Mouse (Mus musculus): ENCODE results near the gene Smyd3.

Smyd3 gene

DNA sequence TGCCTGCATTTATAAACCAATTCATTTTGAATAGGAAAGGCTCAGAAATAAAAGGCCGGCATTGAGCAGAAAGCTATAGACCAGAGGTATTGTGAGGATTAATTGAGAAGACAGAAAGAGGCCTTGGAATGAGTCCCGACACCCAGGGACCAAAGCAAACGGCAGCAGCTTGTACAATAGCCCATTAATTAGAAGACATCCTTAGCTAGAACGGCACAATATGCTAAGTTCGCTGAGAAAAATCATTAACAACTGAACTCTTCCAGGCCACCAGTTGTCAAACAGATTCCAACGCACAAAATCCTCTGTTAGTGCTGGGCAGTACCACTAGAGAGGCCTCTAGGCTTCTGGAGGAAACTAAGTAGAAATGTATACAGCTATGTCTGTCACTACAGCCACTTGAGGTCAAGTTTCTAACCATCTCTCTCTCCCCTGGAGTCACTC lies 411.1 kb downstream of the Smyd3 start:
- no peak for DNase-seq

DNA sequence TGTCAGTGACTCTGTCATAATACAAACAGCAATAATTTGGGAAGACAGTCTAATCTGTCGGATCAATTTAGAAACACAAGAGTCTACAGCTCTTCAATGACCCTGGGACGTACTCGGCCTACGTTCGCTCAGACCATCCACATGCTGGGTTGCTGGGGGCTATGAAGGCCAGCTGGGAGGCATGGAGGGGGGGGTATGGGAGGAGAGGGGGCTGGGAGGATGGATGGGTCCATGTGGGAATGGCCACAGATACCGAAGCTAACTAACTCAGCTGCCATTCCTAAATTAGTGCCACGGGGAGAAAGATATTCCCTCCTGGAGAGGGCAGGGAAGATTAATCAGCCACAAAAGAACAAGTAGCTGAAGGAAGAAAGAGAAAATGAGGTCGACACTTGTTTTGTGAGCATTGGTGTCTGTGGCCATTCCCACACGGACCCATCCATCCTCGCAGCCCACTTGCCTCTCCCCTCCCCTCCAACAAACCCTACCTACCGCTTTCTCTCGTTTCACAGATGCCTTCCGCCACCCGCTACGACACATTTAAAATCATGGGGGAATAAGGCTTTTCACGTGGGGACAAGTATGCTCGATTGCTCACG lies 411.6 kb downstream of the Smyd3 start:
- no peak for DNase-seq

DNA sequence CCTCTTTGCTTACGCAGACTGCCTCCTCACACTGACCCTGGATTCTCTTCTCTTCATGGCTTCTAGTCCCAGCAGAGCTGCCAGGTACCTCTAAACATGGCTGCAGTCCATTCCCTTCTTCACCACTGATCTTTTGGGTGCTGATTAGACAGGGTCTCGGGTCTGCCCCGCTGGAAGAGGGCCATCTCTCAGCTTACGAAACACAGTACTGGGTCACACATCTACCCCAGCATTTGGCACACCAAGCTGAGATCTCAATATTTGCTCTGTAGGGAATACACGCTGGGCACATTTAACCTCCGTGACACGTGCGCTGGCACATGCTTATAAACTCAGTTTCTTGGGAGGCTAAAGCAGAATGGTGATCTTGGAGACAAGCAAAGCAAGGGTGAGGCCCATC lies 413.4 kb downstream of the Smyd3 start:
- no peak for DNase-seq

DNA sequence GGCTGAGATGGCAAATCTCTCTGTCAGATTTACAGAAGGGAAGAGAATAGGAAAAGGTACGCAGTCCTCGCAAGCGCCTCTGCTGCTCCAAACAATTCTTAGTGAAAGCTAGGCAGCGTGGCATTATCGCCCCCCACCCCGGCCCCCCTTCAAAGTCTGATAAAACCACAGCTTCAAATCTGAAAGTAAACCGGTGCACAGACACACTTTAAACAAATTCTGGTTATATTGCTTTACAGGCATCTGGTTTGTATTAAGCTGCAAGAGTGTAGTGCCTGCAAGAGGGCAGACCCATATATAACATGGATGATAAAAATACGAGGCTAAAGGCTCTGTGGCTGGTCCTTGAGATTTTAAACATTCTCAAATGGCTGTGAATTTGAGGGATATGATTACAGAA lies 420.8 kb downstream of the Smyd3 start:
- no peak for DNase-seq

DNA sequence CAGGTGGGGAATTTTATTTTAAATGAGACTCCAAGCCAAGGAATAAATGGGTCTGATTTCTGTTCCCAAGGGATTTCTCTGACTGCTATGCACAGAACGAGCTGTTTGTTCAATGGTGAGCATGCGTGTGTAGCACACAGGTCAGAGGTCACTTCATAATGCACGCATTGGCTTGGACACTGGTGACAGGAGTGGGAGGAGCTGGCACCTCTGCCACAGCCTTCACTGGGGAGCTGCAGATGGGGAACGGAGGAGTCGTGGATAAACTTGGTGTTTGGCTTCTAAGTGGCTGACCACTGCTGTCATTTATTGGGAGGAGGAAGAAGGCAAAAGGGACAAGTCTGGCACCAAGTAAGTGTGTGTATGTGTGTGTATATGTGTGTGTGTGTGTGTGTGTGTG lies 421.5 kb downstream of the Smyd3 start:
- no peak for DNase-seq

DNA sequence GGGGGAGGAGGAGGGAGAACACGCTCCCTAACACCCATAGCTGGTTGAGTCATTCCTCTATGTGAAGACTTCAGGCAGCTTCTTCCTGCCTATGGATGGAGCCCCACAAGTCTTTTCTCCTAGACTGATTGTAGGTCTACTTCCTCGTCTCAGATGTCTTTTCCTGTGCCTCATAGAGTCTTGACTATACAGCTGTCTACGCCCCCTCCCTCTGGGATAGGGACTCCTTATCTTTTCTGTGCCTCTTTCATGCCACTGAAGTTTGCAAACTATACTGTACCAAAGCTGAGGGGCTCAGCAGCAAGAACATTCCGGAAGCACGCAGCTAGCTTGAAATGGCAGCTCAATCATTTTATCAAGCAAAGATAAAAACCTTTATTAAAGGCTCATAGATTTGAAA lies 428.7 kb downstream of the Smyd3 start:
- no peak for DNase-seq

DNA sequence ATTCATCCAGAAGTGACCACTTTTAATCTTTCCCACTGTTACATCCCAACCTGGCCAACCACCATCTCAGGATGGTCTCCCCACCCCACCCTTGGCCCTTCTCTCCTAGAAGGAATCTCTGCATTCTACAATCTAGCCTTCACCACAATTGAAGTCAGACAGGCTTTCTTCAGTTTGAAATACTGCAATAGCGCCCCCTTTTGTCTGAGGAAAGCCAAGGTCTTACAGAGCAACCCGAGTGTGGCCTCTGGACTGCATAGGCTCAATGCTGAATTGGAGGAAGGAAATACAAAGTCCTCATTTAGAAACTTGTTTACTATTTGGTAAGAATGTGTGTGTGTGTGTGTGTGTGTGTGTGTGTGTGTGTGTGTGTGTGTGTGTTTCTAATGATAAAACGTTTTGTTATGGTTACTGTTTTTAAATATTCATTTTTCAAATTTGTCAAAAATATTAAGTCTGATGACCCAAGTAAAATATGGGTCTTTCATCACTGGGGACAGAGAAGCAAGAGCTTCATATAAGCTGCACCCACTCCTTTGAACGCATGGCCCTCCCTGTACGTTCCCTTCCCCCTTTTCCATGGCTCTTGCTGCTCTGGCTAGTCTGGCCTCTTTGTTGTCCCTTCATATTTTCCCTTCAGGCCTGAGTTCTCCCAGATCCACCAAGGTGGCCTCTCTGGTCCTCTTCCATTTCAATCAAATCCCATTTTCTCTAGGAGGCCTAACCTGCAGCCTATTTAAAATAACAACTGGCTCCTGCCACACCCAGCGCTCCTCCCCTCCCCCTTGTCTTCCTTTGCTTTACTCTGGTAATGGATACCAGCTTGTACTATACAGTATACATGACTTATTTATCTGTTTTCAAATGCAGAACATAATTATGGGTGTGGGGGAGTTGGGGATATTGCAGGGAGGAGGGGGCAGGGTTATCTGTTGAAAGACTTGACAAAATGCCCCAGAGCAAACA lies 430.5 kb downstream of the Smyd3 start:
- DNase-seq = peak; percentile 58

DNA sequence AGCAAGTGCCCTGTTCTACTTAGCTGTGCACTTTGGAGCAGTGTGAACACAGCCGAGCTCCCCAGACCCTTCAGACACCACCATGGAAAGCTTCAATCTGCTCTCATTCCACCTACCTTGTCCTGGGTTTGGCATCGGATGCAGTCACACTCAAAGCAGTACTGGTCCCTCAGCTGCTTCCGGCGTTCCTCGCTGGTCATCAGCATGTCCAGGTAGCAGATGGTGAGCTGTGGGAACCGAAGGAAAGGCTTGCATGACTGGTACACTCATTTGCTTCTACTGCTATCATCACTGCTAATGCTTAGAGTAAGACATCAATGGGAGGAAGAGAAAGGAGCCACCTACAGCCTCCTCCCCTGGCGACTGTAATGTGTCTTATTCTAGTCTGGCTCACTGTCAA lies 431.6 kb downstream of the Smyd3 start:
- peak; percentile 65 for DNase-seq

DNA sequence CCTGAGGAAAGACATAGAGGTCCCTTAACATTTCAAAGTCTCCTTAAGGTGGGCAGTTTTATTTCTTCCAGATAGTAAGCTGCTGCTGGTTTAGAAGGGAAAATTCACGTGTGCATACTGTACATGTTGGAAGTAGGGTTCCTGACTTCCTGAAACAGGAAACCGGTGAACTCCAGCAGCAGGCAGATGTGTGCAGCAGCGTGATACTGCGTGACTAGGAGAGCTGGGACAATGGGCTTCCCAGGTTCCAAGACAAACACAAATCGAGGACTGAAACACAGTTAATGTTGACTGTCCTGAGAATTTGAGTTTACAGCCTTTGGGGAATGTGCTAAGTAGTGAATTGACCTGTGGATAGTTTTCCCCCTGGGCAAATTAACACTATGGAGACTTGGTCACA lies 434.7 kb downstream of the Smyd3 start:
- no peak for DNase-seq

DNA sequence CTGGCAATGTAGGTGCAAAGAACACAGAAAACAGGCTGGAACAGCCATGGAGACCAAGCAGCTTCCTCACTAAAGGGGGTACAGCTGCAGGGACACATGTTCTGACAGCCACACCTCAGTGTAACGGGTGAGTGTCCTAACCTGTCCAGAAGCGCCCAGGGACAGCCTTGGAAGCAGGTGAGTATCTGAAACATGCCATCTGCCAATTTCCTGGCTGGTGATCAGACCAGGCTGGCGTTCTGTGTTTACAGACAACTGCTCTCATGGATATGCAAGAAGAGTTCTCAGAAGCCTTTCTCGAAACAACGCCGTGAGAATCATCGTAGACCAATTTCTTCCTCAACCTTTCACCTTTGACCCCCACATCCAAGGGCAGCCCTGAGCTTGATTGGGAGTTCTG lies 444.0 kb downstream of the Smyd3 start:
- peak; percentile 67 for DNase-seq

DNA sequence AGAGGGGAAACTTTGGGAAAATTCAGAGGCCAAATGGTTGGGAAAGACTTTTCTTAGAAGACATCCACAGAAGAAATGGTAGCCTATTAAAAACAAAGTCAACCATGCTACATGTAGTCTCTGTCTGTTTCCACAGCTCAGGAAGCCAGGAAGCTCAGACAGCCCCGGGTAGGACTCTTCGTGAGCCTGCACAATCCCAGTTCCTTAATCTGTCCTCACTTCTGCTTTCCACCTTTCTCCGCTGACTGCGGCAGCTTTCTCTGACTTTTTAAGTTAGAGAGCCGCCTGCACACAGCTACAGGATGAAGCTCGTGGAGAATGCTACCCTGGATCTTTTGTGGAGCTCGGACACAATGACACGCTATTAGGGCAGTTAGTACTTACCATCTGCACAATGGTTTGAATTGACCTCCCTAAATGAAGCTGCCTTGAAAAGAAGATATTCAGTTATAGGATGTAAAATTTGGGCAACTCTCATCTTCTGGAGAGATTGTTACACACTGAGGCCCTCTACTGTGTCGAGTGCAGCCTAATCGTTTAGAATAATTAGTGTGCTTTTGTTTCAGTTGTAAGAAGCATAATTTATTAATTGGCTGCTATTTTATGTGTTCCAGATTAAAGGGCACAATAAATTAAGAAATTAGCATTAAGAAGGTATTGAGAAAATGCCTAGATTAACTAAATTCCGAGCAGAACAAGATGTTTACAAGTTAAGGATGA lies 444.7 kb downstream of the Smyd3 start:
- no peak for DNase-seq

DNA sequence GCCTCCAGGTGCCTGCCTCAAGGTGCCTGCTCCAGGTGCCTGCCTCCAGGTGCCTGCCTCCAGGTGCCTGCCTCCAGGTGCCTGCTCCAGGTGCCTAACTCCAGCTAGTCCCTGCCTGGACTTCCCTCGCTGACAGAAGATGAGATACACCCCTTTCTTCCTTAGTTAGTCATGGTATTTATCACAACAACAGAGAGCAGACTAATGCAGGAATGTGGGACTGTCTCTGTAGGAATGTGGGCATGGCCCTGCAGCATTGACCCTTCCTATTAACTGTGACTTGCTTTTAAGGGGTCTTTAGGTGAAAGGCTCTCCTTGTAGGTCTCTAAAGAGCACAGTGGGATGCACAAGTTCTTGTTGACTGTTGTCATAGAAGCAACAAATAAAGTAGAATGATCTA lies 445.4 kb downstream of the Smyd3 start:
- DNase-seq = no peak

DNA sequence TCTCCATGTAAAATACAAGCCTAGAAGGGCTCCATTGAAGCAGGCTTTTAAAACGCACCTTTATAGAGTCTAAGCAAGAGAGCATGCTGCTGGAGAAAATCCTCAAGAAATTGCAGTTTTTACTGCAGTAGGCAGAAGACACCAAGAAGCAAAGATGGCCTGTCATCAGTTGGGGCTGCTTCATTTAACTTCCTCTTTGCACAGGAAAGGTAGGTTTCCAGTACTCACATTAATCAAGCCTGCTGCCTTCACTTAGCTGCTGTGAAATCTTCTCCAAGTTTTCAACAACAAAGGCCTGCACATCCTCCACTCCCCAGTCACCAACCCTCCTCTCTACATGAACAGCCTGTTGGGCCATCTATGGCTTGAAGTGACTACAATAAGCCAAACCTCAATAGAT lies 448.9 kb downstream of the Smyd3 start:
- DNase-seq = no peak

DNA sequence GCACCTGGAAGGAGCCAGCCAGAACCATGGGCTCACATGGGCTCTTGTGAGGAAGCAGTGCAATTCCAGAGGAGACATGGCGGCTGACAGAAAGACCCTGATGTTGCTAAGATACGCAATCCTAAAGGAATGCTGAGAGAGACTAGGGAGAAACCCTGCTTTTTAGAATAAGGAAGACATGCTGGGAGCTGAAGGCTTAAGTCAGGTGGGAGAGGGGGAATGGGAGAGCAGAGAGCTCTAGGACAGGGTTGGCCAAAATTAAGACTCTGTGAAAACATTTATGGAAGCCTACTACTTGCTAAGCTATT lies 452.6 kb downstream of the Smyd3 start:
- DNase-seq = no peak

DNA sequence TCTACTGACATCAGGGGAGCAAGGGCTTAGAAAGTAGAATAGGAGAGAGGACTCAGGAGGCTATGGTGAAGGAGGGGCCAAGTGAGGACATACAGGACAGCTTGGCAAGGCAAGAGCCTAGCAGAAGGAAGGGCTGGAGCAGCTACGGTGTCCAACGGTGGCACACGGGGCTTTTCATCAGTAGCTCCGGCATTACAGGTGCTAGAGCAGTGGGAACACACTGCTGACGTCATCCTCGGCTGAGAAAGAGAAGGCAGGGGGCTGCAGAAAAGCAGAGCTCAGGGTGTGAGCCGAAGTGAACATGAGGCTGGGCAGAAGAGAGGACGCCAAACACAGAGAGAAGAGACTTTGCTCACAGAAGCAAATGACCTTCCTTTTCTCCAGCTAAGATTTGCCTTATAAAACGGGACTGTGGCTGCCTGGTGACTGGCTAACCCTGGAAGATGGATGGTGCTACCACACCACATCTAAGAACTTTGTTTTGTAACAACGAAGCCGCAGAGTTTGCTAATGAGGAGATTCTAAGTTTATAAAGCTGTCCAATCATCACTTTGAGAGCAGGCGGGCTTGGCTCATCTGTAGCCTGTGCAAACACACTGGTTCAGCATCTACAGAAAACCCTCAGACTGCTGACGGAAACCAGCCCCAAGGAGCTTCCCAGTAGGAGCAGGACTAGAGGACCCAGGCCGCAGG lies 453.1 kb downstream of the Smyd3 start:
- peak; percentile 78 for DNase-seq

DNA sequence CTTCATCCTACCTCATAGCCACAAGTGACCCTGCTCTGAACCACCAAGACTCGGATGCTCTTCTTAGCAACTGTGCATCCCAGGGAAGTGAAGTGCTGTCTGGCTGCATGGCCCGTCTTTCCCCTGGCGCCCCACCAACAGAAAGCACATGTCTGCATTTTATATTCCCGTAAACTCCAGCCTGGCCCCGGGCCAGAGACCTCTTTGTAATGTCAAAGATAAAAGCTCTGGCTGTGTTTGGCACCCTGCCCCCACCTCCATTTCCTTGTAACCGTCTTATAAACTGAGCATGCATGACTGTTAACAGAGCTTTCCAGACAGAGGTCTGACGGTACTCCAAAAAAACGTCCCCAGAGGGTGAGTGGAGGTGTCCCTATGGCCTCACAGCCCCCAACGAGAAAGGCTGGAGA lies 456.1 kb downstream of the Smyd3 start:
- DNase-seq = peak; percentile 60

DNA sequence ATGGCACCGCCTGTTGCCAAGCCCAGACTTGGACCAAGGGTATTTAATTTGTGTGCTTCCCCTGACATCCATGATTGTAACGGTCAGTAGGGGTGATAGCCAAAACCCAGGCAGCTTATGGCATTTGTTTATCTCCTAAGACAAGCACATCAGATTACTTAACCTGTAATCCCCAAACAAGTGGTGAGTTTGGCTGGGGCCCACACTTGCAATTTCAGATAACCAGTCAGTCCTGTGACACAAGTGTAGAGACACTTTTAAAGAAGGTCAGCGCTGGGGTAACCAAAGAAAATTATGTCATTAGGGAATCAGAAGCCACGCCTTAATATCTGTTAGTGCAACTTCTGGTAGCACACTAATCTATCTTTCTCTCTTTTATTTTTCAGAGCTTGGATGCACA lies 456.8 kb downstream of the Smyd3 start:
- no peak for DNase-seq

DNA sequence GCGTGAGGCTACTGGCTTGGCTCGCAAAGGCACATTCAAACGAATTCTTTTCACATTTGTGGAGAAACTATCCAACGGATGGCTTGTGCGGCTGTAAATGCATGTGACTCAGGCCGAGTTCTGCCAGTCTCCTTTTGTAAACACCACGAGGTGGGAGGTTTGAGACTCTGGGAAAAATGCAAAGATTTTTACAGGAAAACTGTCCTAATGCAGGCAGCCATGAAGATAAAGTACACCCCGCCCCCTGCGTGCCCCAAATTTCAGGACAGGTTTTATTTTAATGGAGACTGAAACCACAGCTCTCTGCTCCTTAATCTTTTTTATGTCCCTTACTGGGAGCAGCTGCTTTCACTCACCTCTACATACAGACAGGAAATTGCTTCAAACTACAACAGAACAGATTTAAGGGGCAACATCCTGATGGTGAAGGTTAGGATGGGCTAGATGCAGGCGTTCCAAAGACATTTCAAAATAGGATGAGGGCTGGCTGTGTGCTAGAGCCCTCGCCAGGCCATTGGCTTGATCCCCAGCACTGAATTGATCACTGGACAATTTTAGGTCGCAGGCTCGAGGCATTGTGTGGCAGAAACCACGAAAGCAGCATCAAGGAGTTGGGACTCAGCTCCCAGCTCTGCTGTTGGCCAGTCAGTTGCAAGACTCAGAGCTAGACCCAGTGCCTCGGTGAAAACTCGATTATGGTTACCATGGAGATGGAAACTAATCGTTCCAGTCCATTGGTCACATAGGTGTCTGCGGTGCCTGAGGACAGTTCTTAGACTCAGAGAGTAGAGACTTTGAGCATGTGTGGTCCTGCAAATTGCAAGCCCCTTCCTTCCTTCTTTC lies 457.5 kb downstream of the Smyd3 start:
- peak; percentile 37 for DNase-seq

DNA sequence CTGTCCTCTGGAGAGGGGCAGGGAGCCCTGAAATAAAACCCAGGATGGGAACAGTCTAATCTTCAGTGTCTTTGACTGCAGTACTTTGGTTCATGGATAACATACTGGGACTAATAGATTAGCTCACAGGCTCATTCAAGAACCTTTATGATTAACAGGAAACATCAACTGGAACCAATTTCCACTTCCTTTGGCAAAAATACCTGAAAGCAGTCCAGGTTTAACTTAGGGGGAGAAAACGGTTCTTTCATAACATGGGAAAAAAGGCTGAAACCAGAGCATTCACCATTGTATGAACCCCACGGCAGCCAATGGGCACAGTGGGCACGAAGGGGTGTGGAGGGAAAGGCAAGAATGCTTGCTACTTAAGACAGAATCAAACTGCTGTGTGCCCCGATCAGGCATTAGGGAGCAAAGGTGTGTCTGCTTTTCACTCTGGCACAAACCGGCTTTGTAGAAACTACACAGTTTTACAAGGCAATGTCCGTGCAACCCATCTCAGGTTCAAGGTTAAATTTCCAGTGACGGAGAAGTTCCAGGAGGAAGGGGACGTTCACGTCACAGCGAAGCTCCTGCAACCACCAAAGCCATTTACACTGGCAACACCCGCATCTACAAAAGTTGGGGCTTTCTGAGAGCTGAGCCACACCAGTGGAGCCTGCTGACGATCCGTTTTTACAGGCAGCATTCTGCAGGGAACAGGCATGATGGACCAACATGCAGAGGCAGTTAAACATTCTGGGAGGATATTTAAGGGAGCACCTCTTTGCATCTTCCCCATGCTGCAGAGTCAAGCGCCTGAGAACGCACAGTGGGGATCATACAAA lies 458.3 kb downstream of the Smyd3 start:
- DNase-seq = no peak

DNA sequence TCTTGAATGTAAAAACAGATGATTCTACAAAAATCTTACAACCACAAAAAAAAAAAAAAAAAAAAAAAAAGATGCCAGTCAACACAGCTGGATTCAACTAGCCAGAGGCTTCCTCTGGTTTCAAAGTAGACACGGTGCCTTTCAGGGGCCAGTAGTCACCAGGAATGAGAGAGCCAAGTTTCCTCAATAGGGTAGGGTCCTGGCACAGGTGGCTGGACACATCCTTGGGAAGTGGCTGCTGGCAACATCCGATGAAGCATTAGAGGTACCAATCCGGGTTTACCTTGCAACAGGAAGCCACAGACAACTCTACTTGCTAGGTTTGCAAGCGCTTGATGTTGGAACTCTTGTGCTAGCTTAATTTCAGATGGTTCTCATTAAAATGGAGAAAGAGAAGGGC lies 459.2 kb downstream of the Smyd3 start:
- no peak for DNase-seq

DNA sequence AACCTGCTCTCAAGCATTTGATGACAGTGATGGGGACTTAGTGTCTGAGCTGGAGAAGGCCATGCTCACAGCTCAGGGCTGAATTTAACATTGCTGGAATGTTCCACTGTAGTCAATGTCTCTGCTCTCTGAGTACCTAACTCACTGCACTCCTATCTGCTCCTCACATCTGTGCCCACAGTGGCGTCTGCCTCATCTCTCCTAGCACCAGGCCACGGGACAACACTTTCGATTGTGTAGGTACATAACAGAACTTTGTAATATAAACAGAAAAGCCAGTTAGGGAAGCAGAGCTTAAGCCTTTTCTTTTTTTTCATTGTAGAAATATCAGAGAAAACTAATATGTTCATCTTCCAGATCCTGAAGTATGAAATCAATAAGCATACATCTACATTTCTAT lies 462.1 kb downstream of the Smyd3 start:
- DNase-seq = no peak
